Mouse (Mus musculus): ENCODE results near the gene Nkiras2.

DNA sequence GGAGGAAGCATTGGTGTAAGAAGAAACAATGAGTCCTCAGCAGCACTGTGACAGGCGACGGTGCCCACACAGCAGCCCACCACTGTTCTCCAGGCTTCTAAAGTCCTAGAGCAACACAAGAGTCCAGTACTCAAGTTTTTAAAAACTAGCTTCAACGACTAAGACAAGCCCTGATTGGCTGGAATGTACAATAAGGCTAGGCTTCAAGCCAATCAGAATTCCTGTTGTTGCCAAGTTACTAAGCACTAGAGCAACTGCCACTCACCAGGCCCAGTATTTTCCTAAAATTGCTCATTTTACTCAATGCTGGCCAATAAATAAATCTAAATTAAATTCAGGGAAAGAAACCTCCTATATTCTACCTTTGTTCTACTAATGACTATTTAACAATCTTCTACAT lies 5.8 kb upstream of the Nkiras2 start:
- TF ChIP-seq CTCF (IDR thresholded peaks at IDR 0.05) (no peak), EP300 (IDR thresholded peaks at IDR 0.05) (no peak)

All from lung, postnatal 0 days (tissue).